Mouse (Mus musculus): ENCODE measurements at regions not wholly inside any gene's neighbourhood (a gene's known extent, or its start where the extent isn't known, plus 50 kb on each side); places are given as distances from the start of the nearest gene placed in this dataset.

DNA sequence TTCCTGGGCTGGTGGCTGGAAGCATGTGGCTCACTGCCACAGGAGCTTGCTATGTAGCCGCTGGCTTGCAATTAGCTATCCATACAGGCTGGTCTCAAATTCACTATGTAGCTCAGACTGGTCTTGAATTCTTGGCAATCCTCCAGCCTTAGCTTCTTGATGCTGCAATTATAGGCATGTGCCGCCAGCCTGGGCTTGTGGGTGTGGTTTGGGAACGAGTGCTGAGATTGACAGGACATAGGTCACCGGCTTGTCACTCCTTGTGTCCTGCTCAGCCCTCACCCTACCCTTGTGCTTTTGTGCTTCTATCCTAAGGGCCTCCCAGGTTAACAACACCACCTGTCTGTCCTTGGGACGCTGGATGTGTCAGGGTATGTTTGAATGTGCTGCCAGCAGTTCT lies 117.9 kb downstream of the 1810013L24Rik start:
- TF ChIP-seq POLR2A (IDR thresholded peaks at IDR 0.05; ENCODE audit: borderline replicate concordance, low read depth, low read length) (no peak), CTCF (IDR thresholded peaks at IDR 0.05; ENCODE audit: low read depth, low read length) (no peak)
- H3K4me1 ChIP-seq (ENCODE audit: control insufficient read depth, insufficient read depth, low read length): no peaks in the 10 kb centered on the region
- H3K27ac ChIP-seq (ENCODE audit: insufficient read depth, low read depth, low read length): no peak overlapping the region
- H3K4me3 ChIP-seq (ENCODE audit: insufficient read depth, low read length): no peak overlapping the region

GRCm38 (mm10) chr16:8951156-8951899 lies 121.4 kb downstream of the 1810013L24Rik start:
- TF ChIP-seq CTCF (IDR thresholded peaks at IDR 0.05; ENCODE audit: low read depth, low read length) (no peak), POLR2A (IDR thresholded peaks at IDR 0.05; ENCODE audit: borderline replicate concordance, low read depth, low read length) (no peak)
- Histone ChIP-seq H3K4me3 (ENCODE audit: insufficient read depth, low read length) (no peak overlapping the region), H3K4me1 (ENCODE audit: control insufficient read depth, insufficient read depth, low read length) (no peaks in the 10 kb centered on the region), H3K27ac (ENCODE audit: insufficient read depth, low read depth, low read length) (no peak overlapping the region)

DNA sequence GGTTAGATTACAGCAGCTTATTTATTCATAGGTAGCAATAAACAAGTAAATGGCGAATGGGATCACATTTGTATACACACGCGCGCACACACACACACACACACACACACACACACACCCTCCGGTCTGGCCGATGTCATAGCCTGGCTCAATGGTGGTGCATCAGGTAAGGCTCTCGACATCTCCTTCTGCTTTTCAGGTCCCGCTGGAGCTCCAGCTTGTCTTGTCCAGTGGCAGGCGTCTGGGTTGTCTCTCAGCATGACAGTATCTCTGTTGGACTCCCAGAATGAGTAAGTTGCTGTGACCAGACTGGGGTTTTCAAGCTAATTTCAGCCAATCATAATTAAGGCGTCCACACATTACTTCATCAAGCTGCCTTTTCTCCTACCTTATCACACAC lies 131.8 kb downstream of the 1810013L24Rik start:
- Histone ChIP-seq H3K27ac (ENCODE audit: insufficient read depth, low read depth, low read length) (no peak overlapping the region), H3K4me3 (ENCODE audit: insufficient read depth, low read length) (no peak overlapping the region), H3K4me1 (ENCODE audit: control insufficient read depth, insufficient read depth, low read length) (no peaks in the 10 kb centered on the region)
- TF ChIP-seq POLR2A (IDR thresholded peaks at IDR 0.05; ENCODE audit: borderline replicate concordance, low read depth, low read length): no peak
- TF ChIP-seq CTCF (IDR thresholded peaks at IDR 0.05; ENCODE audit: low read depth, low read length): no peak

- no peak for TF ChIP-seq CTCF (IDR thresholded peaks at IDR 0.05; ENCODE audit: low read depth, low read length)
- TF ChIP-seq POLR2A (IDR thresholded peaks at IDR 0.05; ENCODE audit: borderline replicate concordance, low read depth, low read length): no peak
- H3K4me3 ChIP-seq (ENCODE audit: insufficient read depth, low read length): no peak overlapping the region
- no peaks in the 10 kb centered on the region for H3K4me1 ChIP-seq (ENCODE audit: control insufficient read depth, insufficient read depth, low read length)
- no peak overlapping the region for H3K27ac ChIP-seq (ENCODE audit: insufficient read depth, low read depth, low read length)
Measured at GRCm38 (mm10) chr16:8993521-8994250, 163.8 kb downstream of the 1810013L24Rik start.

DNA sequence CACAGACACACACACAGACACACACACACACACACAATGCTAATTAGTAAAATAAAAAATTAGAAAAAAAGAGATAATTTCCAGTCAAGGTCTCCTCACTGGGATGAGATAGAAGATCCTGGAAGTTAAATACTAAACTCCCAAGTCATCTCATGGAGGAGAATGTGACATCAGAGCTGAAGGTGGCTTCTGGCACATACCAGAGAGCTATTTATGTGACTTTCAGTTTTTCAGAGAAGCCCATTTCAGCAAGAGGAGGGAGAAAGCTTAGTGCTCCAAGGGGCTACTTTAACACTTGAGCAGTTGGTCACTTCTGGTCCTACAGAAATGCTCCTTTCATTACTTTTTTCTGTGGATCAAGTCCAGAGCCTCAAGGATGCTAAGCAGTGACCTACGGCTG lies 164.6 kb downstream of the 1810013L24Rik start:
- no peak overlapping the region for H3K27ac ChIP-seq (ENCODE audit: insufficient read depth, low read depth, low read length)
- no peaks in the 10 kb centered on the region for H3K4me1 ChIP-seq (ENCODE audit: control insufficient read depth, insufficient read depth, low read length)
- TF ChIP-seq POLR2A (IDR thresholded peaks at IDR 0.05; ENCODE audit: borderline replicate concordance, low read depth, low read length) (no peak), CTCF (IDR thresholded peaks at IDR 0.05; ENCODE audit: low read depth, low read length) (no peak)
- no peak overlapping the region for H3K4me3 ChIP-seq (ENCODE audit: insufficient read depth, low read length)

DNA sequence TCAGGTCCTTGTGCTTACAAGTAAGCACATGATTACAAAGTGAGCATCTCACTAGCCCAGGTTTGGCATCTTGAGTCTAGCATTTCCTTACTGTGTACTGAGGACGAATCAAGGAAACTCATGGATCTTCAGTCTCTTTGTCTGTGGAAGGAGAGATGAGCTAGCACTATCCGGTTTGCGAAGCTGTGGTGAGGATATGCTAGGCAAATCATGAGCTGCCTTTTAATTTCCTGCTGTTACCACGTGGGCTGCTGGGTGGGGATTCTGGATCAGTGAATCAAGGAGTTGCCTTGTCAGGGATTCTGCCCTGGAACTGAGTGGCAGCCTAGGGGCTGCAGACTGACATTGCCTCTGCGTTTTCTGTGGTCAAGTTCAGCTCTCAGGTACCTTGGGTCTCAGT lies 167.3 kb downstream of the 1810013L24Rik start:
- TF ChIP-seq CTCF (IDR thresholded peaks at IDR 0.05; ENCODE audit: low read depth, low read length) (no peak), POLR2A (IDR thresholded peaks at IDR 0.05; ENCODE audit: borderline replicate concordance, low read depth, low read length) (no peak)

GRCm38 (mm10) chr16:9004012-9004411 lies 174.1 kb downstream of the 1810013L24Rik start:
- no peak overlapping the region for H3K27ac ChIP-seq (ENCODE audit: insufficient read depth, low read depth, low read length)
- no peaks in the 10 kb centered on the region for H3K4me1 ChIP-seq (ENCODE audit: control insufficient read depth, insufficient read depth, low read length)
- no peak for TF ChIP-seq CTCF (IDR thresholded peaks at IDR 0.05; ENCODE audit: low read depth, low read length)

More for the DNA sequence above, 167.3 kb downstream of the 1810013L24Rik start:
- Histone ChIP-seq H3K27ac (ENCODE audit: insufficient read depth, low read depth, low read length) (no peak overlapping the region), H3K4me3 (ENCODE audit: insufficient read depth, low read length) (no peak overlapping the region), H3K4me1 (ENCODE audit: control insufficient read depth, insufficient read depth, low read length) (no peaks in the 10 kb centered on the region)

DNA sequence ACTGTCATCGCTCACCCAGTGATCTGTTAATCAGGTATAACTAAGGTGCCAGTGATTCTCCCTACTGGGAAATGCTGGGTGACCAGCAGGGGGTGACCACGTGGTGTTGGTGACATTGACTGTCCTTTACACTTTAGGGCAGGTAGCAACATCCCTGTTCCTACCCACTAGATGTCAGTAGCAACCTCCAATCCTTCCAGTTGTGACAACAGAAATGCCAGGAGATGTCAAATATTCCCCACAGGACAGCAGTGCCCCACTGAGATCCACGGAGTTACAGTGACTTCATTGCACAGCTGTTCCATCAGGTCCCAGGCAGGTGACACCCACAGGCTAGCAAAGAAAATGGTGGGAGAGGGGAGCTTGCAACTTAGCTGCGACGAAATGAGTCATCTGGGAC lies 176.0 kb downstream of the 1810013L24Rik start:
- Histone ChIP-seq H3K4me1 (ENCODE audit: control insufficient read depth, insufficient read depth, low read length) (no peaks in the 10 kb centered on the region), H3K4me3 (ENCODE audit: insufficient read depth, low read length) (no peak overlapping the region), H3K27ac (ENCODE audit: insufficient read depth, low read depth, low read length) (no peak overlapping the region)
- TF ChIP-seq CTCF (IDR thresholded peaks at IDR 0.05; ENCODE audit: low read depth, low read length) (no peak), POLR2A (IDR thresholded peaks at IDR 0.05; ENCODE audit: borderline replicate concordance, low read depth, low read length) (no peak)

More at GRCm38 (mm10) chr16:9004012-9004411, 174.1 kb downstream of the 1810013L24Rik start:
- H3K4me3 ChIP-seq (ENCODE audit: insufficient read depth, low read length): no peak overlapping the region

DNA sequence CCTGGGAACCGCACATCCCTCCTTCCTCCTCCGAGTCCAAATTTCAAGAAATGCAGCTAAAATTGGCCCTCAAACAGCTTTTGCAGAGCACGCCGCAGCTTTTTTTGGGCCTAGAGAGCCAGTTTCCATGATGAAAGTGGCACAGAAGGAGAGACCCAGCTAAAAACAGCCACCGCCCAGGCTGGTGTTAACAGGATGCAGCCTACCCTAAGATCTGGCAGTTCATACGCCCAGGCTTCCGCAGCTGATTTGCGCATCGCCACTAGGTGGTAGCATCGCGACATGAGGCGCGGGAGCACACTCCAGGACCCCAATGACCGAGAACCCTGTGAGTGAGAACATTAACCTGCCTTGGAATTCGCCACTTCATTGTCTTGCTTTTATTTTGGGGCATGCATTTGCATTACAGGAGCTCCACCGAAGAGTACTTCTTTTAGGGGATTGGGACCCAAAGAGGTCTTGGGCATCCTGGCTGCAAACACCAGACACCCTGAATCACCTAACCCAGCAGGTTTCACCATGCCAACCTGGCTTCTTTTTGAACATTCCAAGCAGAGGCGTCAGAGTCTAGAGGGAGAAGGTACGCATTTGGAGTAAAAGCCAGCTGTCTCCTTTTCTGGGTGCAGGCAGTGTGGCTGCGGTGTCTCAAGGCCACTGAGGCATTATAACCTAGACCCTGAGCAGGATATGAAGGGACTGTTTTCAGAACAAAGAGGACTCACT lies 179.6 kb downstream of the 1810013L24Rik start:
- Histone ChIP-seq H3K4me1 (ENCODE audit: control insufficient read depth, insufficient read depth, low read length) (no peaks in the 10 kb centered on the region), H3K27ac (ENCODE audit: insufficient read depth, low read depth, low read length) (no peak overlapping the region), H3K4me3 (ENCODE audit: insufficient read depth, low read length) (no peak overlapping the region)
- TF ChIP-seq POLR2A (IDR thresholded peaks at IDR 0.05; ENCODE audit: borderline replicate concordance, low read depth, low read length) (no peak), CTCF (IDR thresholded peaks at IDR 0.05; ENCODE audit: low read depth, low read length) (peak; percentile 74)

- no peaks in the 10 kb centered on the region for H3K4me1 ChIP-seq (ENCODE audit: control insufficient read depth, insufficient read depth, low read length)
- no peak overlapping the region for H3K4me3 ChIP-seq (ENCODE audit: insufficient read depth, low read length)
- H3K27ac ChIP-seq (ENCODE audit: insufficient read depth, low read depth, low read length): no peak overlapping the region
- TF ChIP-seq POLR2A (IDR thresholded peaks at IDR 0.05; ENCODE audit: borderline replicate concordance, low read depth, low read length) (no peak), CTCF (IDR thresholded peaks at IDR 0.05; ENCODE audit: low read depth, low read length) (no peak)
Measured at GRCm38 (mm10) chr16:9011077-9011476, 181.2 kb downstream of the 1810013L24Rik start.

Data from bone marrow macrophage, adult 2 months (primary cell).